Mouse (Mus musculus): Measurements from ENCODE around the gene Dusp12. TPM values are rescaled to one million over a fixed set of nuclear protein-coding genes. Genes with fewer than 3 reads are reported as not detected.

The Dusp12 gene
- polyA plus RNA-seq, 1 experiment from 2014 or later: 47.3 TPM

Other genes with a start within 250 kb of the Dusp12 start
- gene Olfml2b, start 241.0 kb downstream of the Dusp12 start, polyA plus RNA-seq (2015; fragmentation: Nextera tagmentation; extraction: Ambion mirVana): 30.7 and 38.5 TPM in 2 replicates
- gene Atf6, start 17.8 kb downstream of the Dusp12 start, polyA plus RNA-seq (2015; fragmentation: Nextera tagmentation; extraction: Ambion mirVana): 8.9 and 9.5 TPM in 2 replicates
- 1.1 TPM in 2 replicates for gene Gm26620, start 475 bp downstream of the Dusp12 start, polyA plus RNA-seq (2015; fragmentation: Nextera tagmentation; extraction: Ambion mirVana)
- 0.17 TPM in 1 of 2 replicates, not detected in the other for gene Fcrlb, start 27.4 kb upstream of the Dusp12 start, polyA plus RNA-seq (2015; fragmentation: Nextera tagmentation; extraction: Ambion mirVana)
- gene Fcrla, start 42.0 kb upstream of the Dusp12 start, polyA plus RNA-seq (2015; fragmentation: Nextera tagmentation; extraction: Ambion mirVana): 0.21 and 0.23 TPM in 2 replicates
- 2.1 and 3.2 TPM in 2 replicates for gene Fcgr2b, start 91.0 kb upstream of the Dusp12 start, polyA plus RNA-seq (2015; fragmentation: Nextera tagmentation; extraction: Ambion mirVana)
- 1.3 and 1.7 TPM in 2 replicates for gene Fcgr4, start 133.4 kb upstream of the Dusp12 start, polyA plus RNA-seq (2015; fragmentation: Nextera tagmentation; extraction: Ambion mirVana)
- 18.7 and 18.8 TPM in 2 replicates for gene Fcgr3, start 179.4 kb upstream of the Dusp12 start, polyA plus RNA-seq (2015; fragmentation: Nextera tagmentation; extraction: Ambion mirVana)
- 1.6 and 2.9 TPM in 2 replicates for gene Cfap126, start 228.4 kb upstream of the Dusp12 start, polyA plus RNA-seq (2015; fragmentation: Nextera tagmentation; extraction: Ambion mirVana)

Measured in stomach, embryonic 15.5 days (tissue).